Mouse (Mus musculus) left cerebral cortex, adult 9 months (tissue): ENCODE measurements at regions not wholly inside any gene's neighbourhood (a gene's known extent, or its start where the extent isn't known, plus 50 kb on each side); places are given as distances from the start of the nearest gene placed in this dataset.

Source experiments
- DNase-seq, 2 experiments: peaks; one replicate each; pipeline ENCODE4 v3.0.0; 2022; ENCODE audit warnings: low spot score in 2 of 2

GRCm38 (mm10) chr16:90614137-90614536 lies 113.1 kb downstream of the Mis18a start:
- DNase-seq, result no peak

DNA sequence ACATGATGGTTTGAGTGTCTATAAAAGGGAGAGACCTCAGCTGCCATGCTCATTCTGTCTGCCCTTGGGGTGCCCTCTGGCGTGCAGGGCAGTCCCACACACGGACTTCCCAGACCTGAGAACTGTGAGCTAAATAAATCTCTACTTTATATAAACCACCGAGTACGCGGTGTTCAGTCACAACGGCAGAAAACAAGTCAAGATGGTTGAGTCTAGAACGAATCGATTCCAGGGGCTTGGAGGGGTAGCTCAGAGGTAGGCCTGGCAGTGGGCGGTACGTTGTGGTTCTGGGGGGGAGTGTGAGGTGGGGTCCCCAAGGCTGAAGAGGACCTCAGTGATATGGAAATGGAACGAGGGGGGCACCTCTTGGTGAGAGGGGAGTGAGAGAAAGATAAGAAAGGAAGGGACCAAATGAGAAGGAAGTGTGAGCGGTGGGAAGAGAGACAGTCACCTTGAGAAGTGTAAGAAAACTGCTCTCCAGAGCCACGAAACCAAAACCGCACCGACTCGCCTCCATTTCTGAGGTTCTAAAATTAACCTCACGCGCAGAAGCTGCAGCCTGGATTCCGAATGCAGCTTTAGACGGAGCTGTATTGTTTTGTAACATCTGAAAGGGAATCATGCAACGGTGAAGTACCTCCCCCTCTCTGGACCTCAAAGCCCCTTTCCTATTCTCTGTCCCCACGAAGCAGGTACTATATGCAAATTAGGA lies 117.0 kb downstream of the Mis18a start:
- peak in 1 of 2 experiments; percentile 42 for DNase-seq

DNA sequence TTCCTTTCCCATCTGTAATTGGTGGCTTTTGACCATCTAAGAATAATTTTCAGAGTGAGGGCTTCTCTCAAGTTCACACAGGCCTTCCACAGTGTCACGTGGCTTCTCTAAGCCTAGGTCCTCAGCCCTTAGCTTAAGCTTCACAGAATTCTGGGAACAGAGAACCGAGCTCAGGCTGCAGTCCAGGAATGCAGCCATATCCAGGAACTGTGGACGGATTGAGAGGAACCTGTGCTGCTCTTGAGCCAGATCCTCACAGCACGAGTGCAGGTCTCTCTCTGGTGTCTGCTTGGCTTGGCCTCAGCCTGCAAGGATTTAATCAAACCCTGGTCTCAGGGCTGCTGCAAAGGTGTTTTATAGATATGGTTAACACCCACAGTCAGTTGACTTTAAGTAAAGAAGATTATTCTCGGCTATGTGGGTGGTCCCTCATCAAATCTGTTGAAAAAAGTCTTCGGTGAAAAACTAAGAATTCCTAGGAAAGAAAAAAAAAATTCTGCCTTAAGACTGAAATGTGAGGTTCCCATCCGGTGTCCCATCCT lies 127.8 kb downstream of the Mis18a start:
- peak in 1 of 2 experiments; percentile 31 for DNase-seq

- no peak for DNase-seq
These were observed 128.5 kb downstream of the Mis18a start for GRCm38 (mm10) chr16:90598727-90599126.

DNA sequence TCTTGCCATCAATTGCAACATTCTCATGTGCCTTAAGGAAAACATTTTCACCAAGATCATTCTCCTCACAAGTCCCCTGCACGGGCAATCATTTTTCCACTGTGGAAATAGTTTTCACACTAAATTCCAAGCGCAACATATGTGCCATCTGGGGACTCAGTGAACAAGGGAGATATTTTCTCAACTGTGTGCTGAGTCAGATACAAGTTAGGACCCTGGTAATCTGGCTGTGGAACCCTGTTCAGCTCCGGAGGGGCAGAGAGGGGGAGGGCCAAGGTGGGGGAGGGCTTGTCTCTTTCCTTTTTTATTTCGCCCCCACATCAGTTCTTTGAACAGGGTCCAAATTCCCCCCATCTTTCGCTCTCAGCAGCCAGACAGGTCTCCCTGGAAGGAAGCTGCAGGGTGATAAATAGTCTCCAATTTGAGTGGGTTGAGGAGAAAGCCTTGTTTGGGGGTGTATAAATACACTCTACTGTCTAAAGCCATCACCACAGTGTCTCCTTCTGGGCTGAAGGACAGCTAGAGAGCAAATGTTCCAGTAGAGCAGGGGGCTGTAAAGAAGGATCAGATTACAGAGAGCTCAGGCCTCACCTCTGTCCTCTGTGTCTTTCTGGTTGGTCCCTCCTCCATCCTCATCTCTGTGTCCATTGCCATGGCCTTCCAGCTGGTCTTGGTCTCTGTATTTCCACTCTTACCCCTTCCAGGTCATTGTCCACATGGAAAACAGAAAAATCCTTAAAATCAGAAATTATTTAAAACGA lies 134.3 kb downstream of the Mis18a start:
- DNase-seq, result peak in 1 of 2 experiments; percentile 23

- DNase-seq, result no peak
These were observed 142.0 kb downstream of the Mis18a start for GRCm38 (mm10) chr16:90585171-90585570.

- peak in 1 of 2 experiments; percentile 36 for DNase-seq
These were observed 146.8 kb downstream of the Mis18a start for GRCm38 (mm10) chr16:90580411-90580810.

- DNase-seq, result no peak
These were observed 156.1 kb downstream of the Mis18a start for GRCm38 (mm10) chr16:90571107-90571506.

DNA sequence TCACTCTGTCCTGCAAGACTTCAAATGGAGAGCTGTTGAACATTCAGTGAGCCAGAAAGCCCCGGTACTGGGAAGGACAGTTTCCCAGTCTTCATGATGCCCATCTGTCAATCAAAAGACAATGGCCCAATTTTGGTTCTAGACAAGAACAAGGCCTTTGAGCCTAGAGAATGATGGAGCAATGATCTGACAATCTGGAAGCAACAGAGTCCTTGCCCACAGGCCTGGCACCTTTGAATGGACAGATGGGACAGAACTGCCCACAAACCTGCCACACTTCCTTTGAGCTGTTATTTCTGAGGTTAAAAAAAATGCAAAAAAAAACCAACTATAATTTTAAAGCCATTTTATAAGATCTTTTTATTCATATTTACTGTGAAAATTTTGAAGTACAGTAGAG lies 157.4 kb downstream of the Mis18a start:
- no peak for DNase-seq

DNA sequence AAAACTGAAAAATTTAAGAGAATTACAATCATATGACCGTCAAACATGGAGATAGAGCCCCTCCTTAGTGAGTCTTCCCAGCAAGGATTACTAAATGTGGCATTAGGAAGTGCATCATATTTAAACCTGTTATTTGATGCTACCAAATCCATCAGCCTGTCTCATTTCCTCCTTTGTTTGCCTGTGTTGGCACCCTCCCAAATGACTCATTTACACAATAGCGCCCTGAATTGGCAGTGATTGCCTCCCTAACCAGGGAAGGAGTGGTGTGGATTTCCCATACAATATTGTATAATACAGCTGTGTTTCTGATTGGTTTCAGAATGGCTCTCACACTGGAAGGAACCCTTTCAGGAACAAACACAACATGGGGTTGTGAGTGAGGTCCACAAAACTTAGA lies 162.0 kb downstream of the Mis18a start:
- DNase-seq, result no peak

- DNase-seq, result peak in 1 of 2 experiments; percentile 24
These were observed 167.3 kb downstream of the Hunk start for GRCm38 (mm10) chr16:90553120-90553519.

DNA sequence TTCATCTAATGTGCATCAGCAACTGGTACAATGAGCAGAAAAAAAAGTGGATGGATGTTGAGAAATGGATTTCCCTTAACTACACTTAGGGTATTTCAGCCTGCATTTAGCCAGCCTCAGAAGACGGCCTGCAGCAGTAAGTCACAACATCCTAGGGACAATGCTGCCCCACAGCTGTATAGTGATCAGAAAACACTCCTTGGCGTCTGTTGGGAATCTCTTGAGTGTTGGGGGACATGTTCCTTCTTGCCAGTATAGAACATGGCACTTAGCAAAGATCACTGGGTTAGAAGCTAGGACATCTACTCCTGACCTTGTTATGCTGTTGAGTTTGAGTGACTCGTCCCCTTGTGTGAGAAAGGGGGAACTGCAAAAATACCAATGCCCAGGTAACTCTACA lies 165.2 kb downstream of the Hunk start:
- DNase-seq, result no peak

GRCm38 (mm10) chr16:90550058-90550795 lies 164.4 kb downstream of the Hunk start:
- no peak for DNase-seq
